Mouse (Mus musculus) liver, embryonic 14 days (tissue): ENCODE data around the gene Wdfy3. TPM values are rescaled to one million over a fixed set of nuclear protein-coding genes. Genes with fewer than 3 reads are reported as not detected.

ENCODE experiments used
- polyA plus RNA-seq: library from polyadenylated mRNA; depleted of rRNA; stranded (reverse); fragments of >200 nt; gene quantifications from 2 replicates; pipeline ENCODE4 v1.2.3, GENCODE M21; 2012; rRNA removed

Wdfy3 gene
- 3.9 and 5.1 TPM in 2 replicates for polyA plus RNA-seq

GRCm38 (mm10) chr5:102069767-102070413 lies at the start of gene Wdfy3:
Gene Wdfy3, minus strand, starts transcription at chr5:102069921.

